Mouse (Mus musculus): ENCODE data around the gene Mgll. TPM values are rescaled to one million over a fixed set of nuclear protein-coding genes. Genes with fewer than 3 reads are reported as not detected.
A peak's percentile ranks its signal among the peaks of the same experiment; 100 is the strongest.

Gene Mgll
- polyA plus RNA-seq, 1 experiment, result not detected

DNA sequence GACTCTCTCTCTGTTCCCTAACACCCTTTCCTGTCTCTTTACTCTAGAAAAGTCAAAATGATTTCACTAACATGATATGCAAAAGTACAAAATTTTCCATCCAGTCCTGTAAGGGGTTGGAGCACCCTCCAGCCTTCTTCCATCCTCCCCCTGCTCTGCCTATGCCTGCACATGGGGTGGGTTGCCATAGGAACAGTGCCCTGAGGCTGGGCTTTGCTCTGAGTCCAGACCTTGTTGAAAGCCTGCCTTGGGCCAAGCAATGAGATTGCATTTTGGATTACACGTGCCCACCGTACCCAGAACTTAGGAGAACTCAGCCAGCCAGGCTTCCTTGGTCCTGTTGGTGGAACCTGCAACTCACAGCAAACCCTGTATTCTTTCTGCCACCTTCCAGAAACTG lies 69.0 kb downstream of the Mgll start:
- no peak overlapping the region for H3K27ac ChIP-seq (ENCODE audit: insufficient read depth, low read depth, low read length)
- 15% methylated on average over 2 of the region's 2 CpGs for WGBS
- TF ChIP-seq CTCF (IDR thresholded peaks at IDR 0.05; ENCODE audit: insufficient read depth, low read depth, low read length) (no peak), POLR2A (IDR thresholded peaks at IDR 0.05; ENCODE audit: insufficient read depth, low read depth, low read length) (no peak)
- H3K4me1 ChIP-seq (ENCODE audit: control insufficient read depth, insufficient read depth, low read length), result peaks cover 41% of the 10 kb centered on the region
- no peak overlapping the region for H3K4me3 ChIP-seq (ENCODE audit: insufficient read depth, low read depth, low read length)

DNA sequence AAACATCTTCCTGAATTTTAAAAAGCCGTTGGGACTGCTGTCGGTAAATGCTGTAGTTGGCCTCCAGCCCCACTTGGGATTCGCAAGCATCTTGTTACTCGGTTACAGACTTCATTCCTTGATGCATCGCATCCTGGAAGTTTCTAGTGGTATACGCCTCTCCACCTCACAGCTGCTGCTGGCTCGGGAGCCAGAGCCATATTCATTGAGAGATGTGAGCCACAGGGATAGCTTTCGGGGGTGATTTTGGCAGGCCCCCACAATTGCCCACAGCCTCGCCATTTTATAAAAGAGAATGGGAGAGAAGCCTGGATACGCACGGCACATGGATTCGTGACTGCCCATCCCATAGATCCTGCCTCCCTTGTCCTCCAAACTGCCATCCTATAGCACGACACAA lies 69.7 kb downstream of the Mgll start:
- 43% methylated on average over 13 of the region's 13 CpGs for WGBS
- Histone ChIP-seq H3K27ac (ENCODE audit: insufficient read depth, low read depth, low read length) (peak overlapping the region; percentile 32; the same call in 1 of the 2 replicates), H3K4me3 (ENCODE audit: insufficient read depth, low read depth, low read length) (no peak overlapping the region)

DNA sequence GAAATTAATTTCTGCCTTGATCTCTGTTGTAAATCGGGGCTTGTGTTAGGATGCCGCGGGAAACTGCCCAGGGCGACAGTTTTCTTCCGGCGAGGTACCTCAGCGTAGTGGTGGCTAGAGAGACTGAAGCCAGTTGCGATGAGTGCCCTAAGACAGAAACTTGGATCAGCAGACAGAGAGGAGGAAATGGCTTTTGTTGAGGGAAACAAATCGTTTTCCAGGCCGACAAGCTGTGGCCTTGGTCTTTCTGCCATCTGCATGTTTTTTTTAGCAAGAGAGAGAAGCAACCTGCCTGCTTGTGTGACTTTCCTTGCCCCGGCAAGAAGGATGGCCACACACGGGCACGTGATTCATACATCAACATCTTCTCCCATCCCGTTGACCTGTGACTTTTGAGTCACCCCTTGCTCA lies 70.4 kb downstream of the Mgll start:
- Histone ChIP-seq H3K27ac (ENCODE audit: insufficient read depth, low read depth, low read length) (peak overlapping the region; percentile 49; the same call in 1 of the 2 replicates), H3K4me1 (ENCODE audit: control insufficient read depth, insufficient read depth, low read length) (peaks cover 31% of the 10 kb centered on the region), H3K4me3 (ENCODE audit: insufficient read depth, low read depth, low read length) (no peak overlapping the region)
- TF ChIP-seq CTCF (IDR thresholded peaks at IDR 0.05; ENCODE audit: insufficient read depth, low read depth, low read length), result no peak
- no peak for TF ChIP-seq POLR2A (IDR thresholded peaks at IDR 0.05; ENCODE audit: insufficient read depth, low read depth, low read length)
- 62% methylated on average over 14 of the region's 14 CpGs for WGBS

More for the DNA sequence above, 69.7 kb downstream of the Mgll start:
- peaks cover 36% of the 10 kb centered on the region for H3K4me1 ChIP-seq (ENCODE audit: control insufficient read depth, insufficient read depth, low read length)
- TF ChIP-seq CTCF (IDR thresholded peaks at IDR 0.05; ENCODE audit: insufficient read depth, low read depth, low read length), result no peak
- TF ChIP-seq POLR2A (IDR thresholded peaks at IDR 0.05; ENCODE audit: insufficient read depth, low read depth, low read length), result no peak

DNA sequence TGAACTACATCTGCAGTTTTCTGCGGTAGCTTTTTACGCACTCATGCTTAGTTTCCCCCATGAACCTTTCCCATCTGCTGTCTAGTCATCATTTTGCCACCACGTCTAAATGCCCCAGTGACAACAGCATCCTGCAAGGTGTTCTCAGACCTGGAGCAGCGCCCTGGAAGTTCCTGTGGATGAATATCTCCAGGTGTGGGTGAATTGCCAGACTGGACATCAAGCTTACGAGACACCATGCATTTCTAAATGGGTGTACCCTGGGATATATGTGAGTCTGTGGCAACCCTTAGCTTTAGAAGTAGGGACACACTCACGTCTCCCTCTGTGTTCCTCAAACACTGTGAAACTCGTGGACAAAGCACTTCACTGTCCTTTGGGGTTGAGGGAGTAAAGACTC lies 76.0 kb downstream of the Mgll start:
- TF ChIP-seq POLR2A (IDR thresholded peaks at IDR 0.05; ENCODE audit: insufficient read depth, low read depth, low read length) (no peak), CTCF (IDR thresholded peaks at IDR 0.05; ENCODE audit: insufficient read depth, low read depth, low read length) (no peak)
- no peak overlapping the region for H3K4me3 ChIP-seq (ENCODE audit: insufficient read depth, low read depth, low read length)
- H3K27ac ChIP-seq (ENCODE audit: insufficient read depth, low read depth, low read length), result no peak overlapping the region
- 89% methylated on average over 7 of the region's 7 CpGs for WGBS
- 0 out of 2 replicates have a peak, but pooled peaks cover 5% of the 10 kb centered on the region for H3K4me1 ChIP-seq (ENCODE audit: control insufficient read depth, insufficient read depth, low read length)

DNA sequence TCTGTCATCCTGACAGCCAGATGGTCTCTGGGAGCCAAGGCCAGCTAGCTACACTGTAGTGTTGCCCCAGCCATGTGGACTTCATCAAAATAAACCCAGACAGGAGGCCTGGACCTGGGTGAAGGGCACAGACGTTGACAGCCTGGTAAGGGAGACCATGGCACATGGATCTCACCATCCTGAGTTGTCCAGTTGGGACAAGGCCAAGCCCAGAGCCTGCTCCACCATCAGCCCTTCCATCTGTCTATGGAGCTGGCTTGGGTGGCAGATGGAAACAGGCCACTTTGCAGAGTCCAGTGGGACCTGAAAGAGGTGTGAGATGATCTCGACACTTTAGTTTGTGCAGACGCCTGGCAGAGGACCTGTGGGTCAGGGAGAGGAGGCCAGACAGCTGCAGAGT lies 76.5 kb downstream of the Mgll start:
- H3K27ac ChIP-seq (ENCODE audit: insufficient read depth, low read depth, low read length), result no peak overlapping the region
- 80% methylated on average over 3 of the region's 3 CpGs for WGBS

DNA sequence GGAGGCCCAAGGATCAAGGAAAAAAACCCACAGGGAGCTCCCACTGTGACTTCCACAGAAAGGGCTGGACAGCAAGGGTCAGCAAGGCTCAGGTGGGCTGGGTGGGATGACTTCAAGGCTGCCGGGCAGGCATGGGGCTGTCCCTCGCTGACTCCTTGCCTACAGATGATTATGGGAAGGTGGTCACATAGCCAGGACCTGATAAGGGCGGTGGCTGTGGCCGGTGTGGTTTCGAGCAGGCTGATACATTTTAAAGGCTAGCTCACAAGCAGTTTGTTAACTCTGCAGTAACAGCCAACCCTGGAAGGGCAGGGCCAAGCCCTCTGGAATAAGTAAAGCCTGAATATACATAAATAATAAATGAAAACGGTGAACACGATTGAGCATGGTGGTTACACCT lies 78.8 kb downstream of the Mgll start:
- no peak overlapping the region for H3K27ac ChIP-seq (ENCODE audit: insufficient read depth, low read depth, low read length)
- 89% methylated on average over 7 of the region's 7 CpGs for WGBS
- H3K4me3 ChIP-seq (ENCODE audit: insufficient read depth, low read depth, low read length), result no peak overlapping the region
- H3K4me1 ChIP-seq (ENCODE audit: control insufficient read depth, insufficient read depth, low read length), result peaks cover 7% of the 10 kb centered on the region; the same call in 1 of the 2 replicates
- TF ChIP-seq POLR2A (IDR thresholded peaks at IDR 0.05; ENCODE audit: insufficient read depth, low read depth, low read length), result no peak
- TF ChIP-seq CTCF (IDR thresholded peaks at IDR 0.05; ENCODE audit: insufficient read depth, low read depth, low read length), result no peak

More for the DNA sequence above, 76.5 kb downstream of the Mgll start:
- 0 out of 2 replicates have a peak, but pooled peaks cover 5% of the 10 kb centered on the region for H3K4me1 ChIP-seq (ENCODE audit: control insufficient read depth, insufficient read depth, low read length)
- no peak overlapping the region for H3K4me3 ChIP-seq (ENCODE audit: insufficient read depth, low read depth, low read length)
- no peak for TF ChIP-seq POLR2A (IDR thresholded peaks at IDR 0.05; ENCODE audit: insufficient read depth, low read depth, low read length)
- no peak for TF ChIP-seq CTCF (IDR thresholded peaks at IDR 0.05; ENCODE audit: insufficient read depth, low read depth, low read length)

DNA sequence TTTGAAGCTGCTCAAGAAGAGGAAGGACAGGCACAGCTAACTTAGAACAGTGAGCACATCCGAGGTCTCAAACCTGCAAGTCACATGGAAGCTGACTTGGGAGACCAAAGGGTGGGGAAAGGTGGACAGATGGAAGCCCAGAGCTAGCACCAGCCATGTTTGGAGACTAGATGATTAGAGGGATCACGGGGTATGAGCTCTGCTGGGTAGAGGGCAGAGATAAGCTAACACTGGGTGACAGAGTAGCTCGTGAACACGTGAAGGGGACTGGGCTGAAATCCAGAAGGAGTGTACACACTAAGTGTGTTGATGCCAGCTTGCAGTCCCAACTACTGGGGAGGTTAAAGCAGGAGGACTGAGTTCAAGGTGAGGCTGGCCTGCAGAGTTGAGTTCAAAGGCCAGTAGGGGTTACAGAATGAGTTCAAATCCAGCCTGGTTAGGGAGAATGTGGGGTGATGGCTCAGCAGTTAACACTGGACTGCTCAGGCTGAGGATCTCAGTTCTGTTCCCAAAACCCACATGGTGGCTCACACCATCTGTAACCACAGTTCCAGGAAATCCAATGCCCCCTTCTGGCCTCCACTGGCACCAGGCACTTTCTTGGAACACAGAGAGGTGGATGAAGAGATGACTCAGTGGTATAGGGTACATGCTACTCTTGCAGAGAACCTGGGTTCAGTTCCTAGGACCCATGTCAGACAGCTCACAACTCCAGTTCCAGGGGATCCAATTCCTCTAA lies 79.9 kb downstream of the Mgll start:
- Histone ChIP-seq H3K27ac (ENCODE audit: insufficient read depth, low read depth, low read length) (no peak overlapping the region), H3K4me3 (ENCODE audit: insufficient read depth, low read depth, low read length) (no peak overlapping the region), H3K4me1 (ENCODE audit: control insufficient read depth, insufficient read depth, low read length) (peaks cover 14% of the 10 kb centered on the region)
- TF ChIP-seq POLR2A (IDR thresholded peaks at IDR 0.05; ENCODE audit: insufficient read depth, low read depth, low read length), result no peak
- no peak for TF ChIP-seq CTCF (IDR thresholded peaks at IDR 0.05; ENCODE audit: insufficient read depth, low read depth, low read length)
- 80% methylated on average over 4 of the region's 4 CpGs for WGBS

DNA sequence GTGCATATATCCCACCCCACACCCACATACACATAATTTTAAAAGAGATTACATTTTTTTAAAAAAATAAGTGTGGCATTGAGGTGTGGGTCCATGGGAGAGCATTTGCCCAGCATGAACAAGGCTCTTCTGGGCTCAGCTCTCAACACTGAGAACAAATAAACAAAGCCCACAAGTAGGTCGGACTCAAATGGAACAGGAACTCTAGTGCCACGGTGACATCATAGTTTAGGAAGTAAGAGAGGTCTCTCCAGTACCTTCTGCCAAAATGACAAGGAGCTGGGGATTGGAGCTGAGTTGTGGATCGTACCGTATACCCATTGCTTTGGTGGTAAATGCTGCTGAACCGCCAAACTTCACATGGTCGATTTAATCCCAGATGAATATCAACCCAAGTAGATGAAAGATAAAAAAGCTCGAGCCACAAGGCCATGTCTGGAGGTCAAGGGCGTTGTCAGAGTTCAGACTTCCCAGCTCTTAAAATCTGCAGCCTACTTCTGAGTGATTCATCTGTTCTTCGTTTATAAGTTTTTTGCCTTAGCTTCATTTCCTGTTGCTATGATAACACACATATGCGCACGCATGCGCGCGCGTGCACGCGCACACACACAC lies 80.9 kb downstream of the Mgll start:
- Histone ChIP-seq H3K4me3 (ENCODE audit: insufficient read depth, low read depth, low read length) (no peak overlapping the region), H3K4me1 (ENCODE audit: control insufficient read depth, insufficient read depth, low read length) (peaks cover 23% of the 10 kb centered on the region), H3K27ac (ENCODE audit: insufficient read depth, low read depth, low read length) (no peak overlapping the region)
- TF ChIP-seq POLR2A (IDR thresholded peaks at IDR 0.05; ENCODE audit: insufficient read depth, low read depth, low read length) (no peak), CTCF (IDR thresholded peaks at IDR 0.05; ENCODE audit: insufficient read depth, low read depth, low read length) (no peak)
- 87% methylated on average over 17 of the region's 17 CpGs for WGBS

All from olfactory bulb, adult 2 months (tissue).